Mouse (Mus musculus) midbrain, embryonic 16.5 days (tissue): ENCODE measurements around the gene Foxp1. TPM values are rescaled to one million over a fixed set of nuclear protein-coding genes. Genes with fewer than 3 reads are reported as not detected.

Source experiments
- ATAC-seq: fragments of 200-750 bp; cut with Nextera tagmentation; 2 replicates; pipeline ENCODE4 v1.8.0; 2017; ENCODE audit warnings: moderate TSS enrichment
- H3K27ac ChIP-seq: fragments of 300-500 bp; sonication (generic); 2 replicates; pipeline ENCODE4 v1.5.1; 2014; ENCODE audit warnings: mild to moderate bottlenecking, low read length, mixed read lengths
- H3K27me3 ChIP-seq: fragments of 300-500 bp; sonication (generic); 2 replicates; pipeline ENCODE4 v1.6.1; 2014; ENCODE audit warnings: low read depth, low read length, mixed read lengths; ENCODE audit not compliant: control insufficient read depth, insufficient read depth
- H3K36me3 ChIP-seq: fragments of 300-500 bp; sonication (generic); 2 replicates; pipeline ENCODE4 v1.6.1; 2014; ENCODE audit warnings: mild to moderate bottlenecking, low read length, moderate library complexity, mixed read lengths; ENCODE audit not compliant: control insufficient read depth, insufficient read depth
- H3K4me1 ChIP-seq: fragments of 300-500 bp; sonication (generic); 2 replicates; pipeline ENCODE4 v1.6.1; 2014; ENCODE audit warnings: mild to moderate bottlenecking, low read length, mixed read lengths; ENCODE audit not compliant: control insufficient read depth, insufficient read depth
- H3K4me2 ChIP-seq: fragments of 300-500 bp; sonication (generic); 2 replicates; pipeline ENCODE4 v1.6.1; 2014; ENCODE audit warnings: mild to moderate bottlenecking, low read length, mixed read lengths
- H3K4me3 ChIP-seq: fragments of 300-500 bp; sonication (generic); 2 replicates; pipeline ENCODE4 v1.5.1; 2014; ENCODE audit warnings: low read depth, mild to moderate bottlenecking, low read length, moderate library complexity, mixed read lengths
- H3K9ac ChIP-seq: fragments of 300-500 bp; sonication (generic); 2 replicates; pipeline ENCODE4 v1.6.1; 2014; ENCODE audit warnings: low read depth, low read length, mixed read lengths
- H3K9me3 ChIP-seq: fragments of 300-500 bp; sonication (generic); replicated peaks from 2 replicates; pipeline ENCODE4 v1.6.1; 2014; ENCODE audit warnings: mild to moderate bottlenecking, low read length, mixed read lengths; ENCODE audit not compliant: control insufficient read depth, poor library complexity, severe bottlenecking
- WGBS: fragments of 180-500 bp; shearing (Covaris S2); extraction: QIAGEN DNeasy Blood & Tissue Kit; methylation state at CpG from one replicate; pipeline ENCODE4 v1.1.7; 2014; 5-methylcytosine and 5-hydroxymethylcytosine counted together
- polyA plus RNA-seq: library from polyadenylated mRNA; unstranded; fragments of >200 nt; fragmentation: Nextera tagmentation; extraction: Ambion mirVana; gene quantifications from 2 replicates; pipeline ENCODE4 v1.2.1, GENCODE M21; 2015

Gene Foxp1
- polyA plus RNA-seq, 1 experiment from 2014 or later, result 79.8 TPM

GRCm38 (mm10) chr6:99168727-99169126, 353.8 kb downstream of the Foxp1 start:
- Histone ChIP-seq H3K4me3 (no peak overlapping the region), H3K36me3 (no peaks in the 10 kb centered on the region), H3K27ac (no peak overlapping the region), H3K4me2 (no peak overlapping the region), H3K9ac (no peak overlapping the region), H3K4me1 (no peaks in the 10 kb centered on the region), H3K27me3 (no peaks in the 10 kb centered on the region), H3K9me3 (no peaks in the 10 kb centered on the region)
- no peak for ATAC-seq
- WGBS, result 87% methylated on average over 2 of the region's 2 CpGs

GRCm38 (mm10) chr6:99167001-99167400, 355.5 kb downstream of the Foxp1 start:
- no peaks in the 10 kb centered on the region for H3K27me3 ChIP-seq
- 64% methylated on average over 8 of the region's 8 CpGs for WGBS
- no peaks in the 10 kb centered on the region for H3K4me1 ChIP-seq
- ATAC-seq, result no peak
- no peak overlapping the region for H3K4me3 ChIP-seq
- no peak overlapping the region for H3K9ac ChIP-seq
- no peaks in the 10 kb centered on the region for H3K36me3 ChIP-seq
- no peak overlapping the region for H3K27ac ChIP-seq
- no peaks in the 10 kb centered on the region for H3K9me3 ChIP-seq
- no peak overlapping the region for H3K4me2 ChIP-seq

- WGBS, result 93% methylated on average over 4 of the region's 4 CpGs
- no peaks in the 10 kb centered on the region for H3K36me3 ChIP-seq
- ATAC-seq, result no peak
- no peak overlapping the region for H3K9ac ChIP-seq
- H3K27me3 ChIP-seq, result no peaks in the 10 kb centered on the region
- no peak overlapping the region for H3K27ac ChIP-seq
- H3K9me3 ChIP-seq, result no peaks in the 10 kb centered on the region
- H3K4me1 ChIP-seq, result no peaks in the 10 kb centered on the region
- no peak overlapping the region for H3K4me3 ChIP-seq
- no peak overlapping the region for H3K4me2 ChIP-seq
Observed at GRCm38 (mm10) chr6:99166169-99166568, 356.4 kb downstream of the Foxp1 start.

GRCm38 (mm10) chr6:99164760-99165159, 357.8 kb downstream of the Foxp1 start:
- H3K4me3 ChIP-seq, result no peak overlapping the region
- no peaks in the 10 kb centered on the region for H3K36me3 ChIP-seq
- H3K4me2 ChIP-seq, result no peak overlapping the region
- H3K9ac ChIP-seq, result no peak overlapping the region
- H3K4me1 ChIP-seq, result no peaks in the 10 kb centered on the region; the same call in 1 of the 2 replicates
- ATAC-seq, result no peak
- H3K27me3 ChIP-seq, result no peaks in the 10 kb centered on the region
- no peaks in the 10 kb centered on the region for H3K9me3 ChIP-seq
- no peak overlapping the region for H3K27ac ChIP-seq
- WGBS, result 92% methylated on average over 6 of the region's 6 CpGs

- Histone ChIP-seq H3K36me3 (no peaks in the 10 kb centered on the region), H3K27me3 (no peaks in the 10 kb centered on the region), H3K27ac (no peak overlapping the region), H3K4me2 (no peak overlapping the region), H3K9ac (no peak overlapping the region), H3K4me3 (no peak overlapping the region), H3K4me1 (peaks cover 4% of the 10 kb centered on the region), H3K9me3 (no peaks in the 10 kb centered on the region)
- 90% methylated on average over 15 of the region's 15 CpGs for WGBS
- no peak for ATAC-seq
Observed at GRCm38 (mm10) chr6:99162716-99163115, 359.8 kb downstream of the Foxp1 start.

GRCm38 (mm10) chr6:99160348-99160693, 362.2 kb downstream of the Foxp1 start:
- WGBS, result 71% methylated on average over 9 of the region's 9 CpGs
- H3K4me1 ChIP-seq, result peaks cover 4% of the 10 kb centered on the region
- no peak overlapping the region for H3K9ac ChIP-seq
- ATAC-seq, result no peak
- no peak overlapping the region for H3K4me3 ChIP-seq
- no peak overlapping the region for H3K27ac ChIP-seq
- H3K9me3 ChIP-seq, result no peaks in the 10 kb centered on the region
- H3K27me3 ChIP-seq, result no peaks in the 10 kb centered on the region
- H3K36me3 ChIP-seq, result no peaks in the 10 kb centered on the region
- no peak overlapping the region for H3K4me2 ChIP-seq

- peaks cover 4% of the 10 kb centered on the region for H3K4me1 ChIP-seq
- H3K9ac ChIP-seq, result no peak overlapping the region
- H3K9me3 ChIP-seq, result no peaks in the 10 kb centered on the region
- H3K4me3 ChIP-seq, result no peak overlapping the region
- no peak for ATAC-seq
- no peaks in the 10 kb centered on the region for H3K36me3 ChIP-seq
- no peak overlapping the region for H3K4me2 ChIP-seq
- no peaks in the 10 kb centered on the region for H3K27me3 ChIP-seq
- no peak overlapping the region for H3K27ac ChIP-seq
- 72% methylated on average over 23 of the region's 23 CpGs for WGBS
Observed at GRCm38 (mm10) chr6:99159452-99160347, 362.8 kb downstream of the Foxp1 start.

- Histone ChIP-seq H3K27ac (no peak overlapping the region), H3K9me3 (no peaks in the 10 kb centered on the region), H3K4me1 (no peaks in the 10 kb centered on the region), H3K27me3 (no peaks in the 10 kb centered on the region), H3K36me3 (no peaks in the 10 kb centered on the region), H3K4me3 (no peak overlapping the region), H3K4me2 (no peak overlapping the region), H3K9ac (no peak overlapping the region)
- no peak for ATAC-seq
- 88% methylated on average over 4 of the region's 4 CpGs for WGBS
Observed at GRCm38 (mm10) chr6:99153682-99154081, 368.8 kb downstream of the Foxp1 start.

- H3K36me3 ChIP-seq, result no peaks in the 10 kb centered on the region
- H3K4me3 ChIP-seq, result no peak overlapping the region
- H3K4me2 ChIP-seq, result no peak overlapping the region
- H3K9me3 ChIP-seq, result no peaks in the 10 kb centered on the region
- H3K4me1 ChIP-seq, result no peaks in the 10 kb centered on the region
- H3K27ac ChIP-seq, result no peak overlapping the region
- WGBS, result 97% methylated on average over 7 of the region's 7 CpGs
- H3K9ac ChIP-seq, result no peak overlapping the region
- H3K27me3 ChIP-seq, result no peaks in the 10 kb centered on the region
- ATAC-seq, result no peak
Observed at GRCm38 (mm10) chr6:99146400-99146905, 376.1 kb downstream of the Foxp1 start.
